Mouse (Mus musculus) forebrain, postnatal 0 days (tissue): ENCODE measurements around the gene Lyg2. TPM values are rescaled to one million over a fixed set of nuclear protein-coding genes. Genes with fewer than 3 reads are reported as not detected.

Source experiments
- ATAC-seq: fragments of 200-750 bp; cut with Nextera tagmentation; 2 replicates; pipeline ENCODE4 v1.8.0; 2017; ENCODE audit warnings: mild to moderate bottlenecking, moderate library complexity
- DNase-seq: peaks from one replicate; pipeline ENCODE4 v3.0.0-alpha.2; 2015
- H3K27ac ChIP-seq: fragments of 300-500 bp; sonication (generic); 2 replicates; pipeline ENCODE4 v1.5.1; 2014; ENCODE audit warnings: low read depth, mild to moderate bottlenecking, antibody characterized with exemption, low read length, moderate library complexity, mixed read lengths
- H3K27me3 ChIP-seq: fragments of 300-500 bp; sonication (generic); 2 replicates; pipeline ENCODE4 v1.6.1; 2014; ENCODE audit warnings: mild to moderate bottlenecking, low read length, mixed read lengths; ENCODE audit not compliant: insufficient read depth
- H3K36me3 ChIP-seq: fragments of 300-500 bp; sonication (generic); 2 replicates; pipeline ENCODE4 v1.6.1; 2014; ENCODE audit warnings: mild to moderate bottlenecking, moderate library complexity; ENCODE audit not compliant: insufficient read depth
- H3K4me1 ChIP-seq: fragments of 300-500 bp; sonication (generic); 2 replicates; pipeline ENCODE4 v1.6.1; 2014; ENCODE audit warnings: antibody characterized with exemption; ENCODE audit not compliant: insufficient read depth
- H3K4me2 ChIP-seq: fragments of 300-500 bp; sonication (generic); 2 replicates; pipeline ENCODE4 v1.6.1; 2014; ENCODE audit warnings: low read depth, mild to moderate bottlenecking, moderate library complexity
- H3K4me3 ChIP-seq: fragments of 300-500 bp; sonication (generic); 2 replicates; pipeline ENCODE4 v1.5.1; 2014; ENCODE audit warnings: low read depth, low read length, mixed read lengths
- H3K9ac ChIP-seq: fragments of 300-500 bp; sonication (generic); 2 replicates; pipeline ENCODE4 v1.6.1; 2014; ENCODE audit warnings: mild to moderate bottlenecking
- H3K9me3 ChIP-seq: fragments of 300-500 bp; sonication (generic); 2 replicates; pipeline ENCODE4 v1.6.1; 2016; ENCODE audit warnings: low read length
- CTCF ChIP-seq: sonication (generic); IDR thresholded peaks from 2 replicates; pipeline ENCODE4 v1.5.1; 2016; ENCODE audit warnings: antibody characterized with exemption, control low read depth, low read depth
- WGBS: fragments of 180-500 bp; shearing (Covaris S2); extraction: QIAGEN DNeasy Blood & Tissue Kit; methylation state at CpG from one replicate; pipeline ENCODE4 v1.1.7; 2014; 5-methylcytosine and 5-hydroxymethylcytosine counted together
- polyA plus RNA-seq: library from polyadenylated mRNA; unstranded; fragments of >200 nt; fragmentation: Nextera tagmentation; extraction: Ambion mirVana; gene quantifications from 2 replicates; pipeline ENCODE4 v1.2.1, GENCODE M21; 2015
- total RNA-seq: library from RNA; depleted of rRNA; stranded (reverse); fragments of >200 nt; gene quantifications from 2 replicates; pipeline ENCODE4 v1.2.3, GENCODE M21; 2014

Gene Lyg2
- total and polyA plus RNA-seq, 2 experiments from 2014 or later: 0.05 TPM; not detected in 1

DNA sequence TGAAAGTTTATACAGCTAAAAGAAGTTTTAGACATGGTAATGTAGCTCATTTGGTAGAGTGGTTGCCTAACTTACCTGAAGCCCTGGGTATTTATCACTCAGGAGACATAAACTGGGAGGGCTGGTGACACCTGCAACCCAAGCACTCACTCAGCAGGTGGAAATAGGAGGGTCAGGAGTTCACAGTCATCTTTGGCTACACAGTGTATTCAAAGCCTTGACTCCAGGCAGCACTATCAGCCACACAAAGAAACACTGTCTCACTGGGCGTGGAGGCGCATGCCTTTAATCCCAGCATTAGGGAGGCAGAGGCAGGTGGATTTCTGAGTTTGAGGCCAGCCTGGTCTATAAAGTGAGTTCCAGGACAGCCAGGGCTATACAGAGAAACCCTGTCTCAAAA is 3.5 kb downstream of the Lyg2 start:
- Histone ChIP-seq H3K27ac (no peak overlapping the region), H3K9me3 (no peaks in the 10 kb centered on the region), H3K4me2 (no peak overlapping the region), H3K9ac (no peak overlapping the region), H3K4me1 (no peaks in the 10 kb centered on the region), H3K27me3 (no peaks in the 10 kb centered on the region), H3K36me3 (no peaks in the 10 kb centered on the region), H3K4me3 (no peak overlapping the region)
- ATAC-seq: no peak
- TF ChIP-seq CTCF: no peak
- no peak for DNase-seq
- 81% methylated on average over 2 of the region's 2 CpGs for WGBS

DNA sequence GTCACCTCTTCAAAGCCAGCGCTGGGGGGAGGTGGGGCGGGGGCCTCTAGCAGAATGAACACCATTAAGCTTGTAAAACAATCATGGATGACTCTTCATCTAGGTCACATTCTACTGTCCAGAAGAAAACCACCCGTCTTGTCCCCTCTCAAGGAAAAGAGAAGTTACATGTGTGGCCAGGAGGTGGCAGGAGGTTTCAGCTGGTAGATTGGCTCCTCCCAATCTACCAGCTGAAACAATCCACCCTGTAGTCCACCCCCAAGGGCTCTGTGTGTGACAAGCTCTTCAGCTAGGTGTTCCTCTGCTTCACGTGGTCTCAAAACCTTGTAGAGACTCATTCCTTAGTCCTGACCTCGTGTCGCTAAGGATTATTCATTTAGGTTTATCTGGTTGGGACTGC is 13.1 kb downstream of the Lyg2 start:
- Histone ChIP-seq H3K9ac (no peak overlapping the region), H3K4me2 (no peak overlapping the region), H3K27ac (no peak overlapping the region), H3K27me3 (no peaks in the 10 kb centered on the region), H3K36me3 (peaks cover 23% of the 10 kb centered on the region), H3K9me3 (no peaks in the 10 kb centered on the region), H3K4me3 (no peak overlapping the region), H3K4me1 (no peaks in the 10 kb centered on the region)
- DNase-seq (peak; percentile 21), ATAC-seq (peak; percentile 58)
- peak; percentile 40 for TF ChIP-seq CTCF
- 40% methylated on average over 6 of the region's 6 CpGs for WGBS

DNA sequence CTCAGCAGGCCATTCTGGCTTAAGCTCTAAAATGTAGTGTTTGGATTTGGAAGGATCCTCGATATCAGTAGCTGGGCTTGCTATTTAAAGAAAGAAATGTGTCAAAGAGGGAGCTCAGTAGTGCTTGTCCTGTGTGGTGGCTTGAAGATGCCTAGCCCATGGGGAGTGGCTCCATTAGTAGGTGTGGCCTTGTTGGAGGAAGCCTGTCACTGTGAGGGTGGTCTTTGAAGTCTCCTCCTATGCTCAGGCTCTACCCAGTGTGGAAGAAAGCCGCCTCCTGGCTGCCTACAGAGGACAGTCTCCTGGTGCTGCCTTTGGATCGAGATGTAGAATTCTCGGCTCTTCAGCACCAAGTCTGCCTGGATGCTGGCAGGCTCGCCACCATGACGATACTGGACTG is 16.0 kb downstream of the Lyg2 start:
- TF ChIP-seq CTCF: no peak
- H3K9me3 ChIP-seq: no peaks in the 10 kb centered on the region
- no peak for DNase-seq
- H3K9ac ChIP-seq: no peak overlapping the region
- H3K4me3 ChIP-seq: no peak overlapping the region
- peaks cover 41% of the 10 kb centered on the region for H3K36me3 ChIP-seq
- ATAC-seq: no peak
- H3K27me3 ChIP-seq: no peaks in the 10 kb centered on the region
- no peak overlapping the region for H3K4me2 ChIP-seq
- H3K4me1 ChIP-seq: no peaks in the 10 kb centered on the region
- 50% methylated on average over 6 of the region's 6 CpGs for WGBS
- H3K27ac ChIP-seq: no peak overlapping the region

DNA sequence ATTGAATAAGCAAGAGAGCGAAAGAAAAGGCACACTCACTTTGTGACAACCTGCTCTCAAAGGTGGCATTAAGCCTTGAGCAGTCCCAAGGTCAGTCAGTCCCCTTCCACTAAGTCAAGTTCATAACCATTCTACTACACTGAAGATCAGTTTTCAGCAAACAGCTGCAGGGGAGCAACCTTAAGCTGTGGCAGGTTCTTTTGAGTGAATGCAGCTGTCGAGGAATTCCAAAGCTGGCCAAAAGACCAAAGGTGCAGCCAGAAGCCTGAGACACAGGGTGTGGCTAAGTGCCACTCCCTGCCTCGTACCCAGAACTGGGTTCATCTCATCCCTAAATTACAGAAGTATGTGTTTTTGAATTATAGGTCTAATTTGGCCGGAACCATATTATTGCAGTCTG is 16.5 kb downstream of the Lyg2 start:
- Histone ChIP-seq H3K9ac (no peak overlapping the region), H3K4me2 (no peak overlapping the region), H3K4me1 (no peaks in the 10 kb centered on the region), H3K27me3 (no peaks in the 10 kb centered on the region), H3K36me3 (peaks cover 45% of the 10 kb centered on the region), H3K4me3 (no peak overlapping the region), H3K27ac (no peak overlapping the region), H3K9me3 (no peaks in the 10 kb centered on the region)
- ATAC-seq (no peak), DNase-seq (no peak)
- WGBS: 88% methylated on average over 4 of the region's 4 CpGs
- TF ChIP-seq CTCF: no peak

DNA sequence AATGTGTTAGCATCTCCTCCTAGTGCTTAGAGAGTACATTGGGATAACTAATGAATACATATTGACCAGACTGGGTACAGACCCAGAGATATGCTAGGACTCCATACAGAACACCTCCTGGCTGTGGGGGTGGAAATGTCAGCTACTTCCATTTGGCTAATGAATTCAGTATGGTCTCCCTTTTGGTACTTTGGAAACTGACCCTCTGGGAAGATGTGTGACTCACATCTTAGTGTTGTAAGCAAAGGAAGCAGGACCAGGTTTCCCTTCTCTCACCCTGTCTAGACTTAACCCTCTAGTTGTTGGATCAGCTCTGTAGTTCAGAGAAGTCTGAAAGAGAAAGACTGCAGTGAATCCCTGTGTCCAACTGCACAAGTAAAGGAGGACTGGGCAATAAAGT is 21.7 kb downstream of the Lyg2 start:
- peaks cover under 1% of the 10 kb centered on the region; the same call in 1 of the 2 replicates for H3K4me1 ChIP-seq
- no peak for ATAC-seq
- DNase-seq: no peak
- no peak overlapping the region for H3K4me3 ChIP-seq
- H3K27me3 ChIP-seq: no peaks in the 10 kb centered on the region
- H3K36me3 ChIP-seq: peaks cover 39% of the 10 kb centered on the region
- TF ChIP-seq CTCF: no peak
- H3K9me3 ChIP-seq: no peaks in the 10 kb centered on the region
- H3K27ac ChIP-seq: no peak overlapping the region
- no peak overlapping the region for H3K9ac ChIP-seq
- no peak overlapping the region for H3K4me2 ChIP-seq

DNA sequence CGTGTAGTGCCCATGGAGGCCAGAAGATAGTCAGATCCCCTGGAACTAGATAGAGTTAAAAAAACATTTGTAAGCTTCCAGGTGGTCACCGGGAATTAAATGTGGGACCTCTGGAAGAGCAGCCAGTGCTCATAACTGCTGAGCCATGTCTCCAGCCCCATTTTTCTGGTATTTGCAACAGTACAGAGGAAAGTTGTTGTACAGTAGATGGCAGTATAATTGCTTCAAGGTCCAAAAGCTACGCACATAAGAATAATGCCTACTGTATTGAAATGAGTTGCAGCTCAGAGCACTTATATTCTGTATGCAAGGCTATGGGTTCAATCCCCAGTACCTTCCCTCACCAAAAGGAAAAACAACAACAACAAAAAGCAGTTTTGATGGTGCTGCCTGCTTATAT is 24.9 kb downstream of the Lyg2 start:
- DNase-seq (peak; percentile 31), ATAC-seq (peak; percentile 30; the same call in 1 of the 2 replicates)
- H3K4me2 ChIP-seq: peak overlapping the region; percentile 65
- WGBS: 54% methylated on average over 3 of the region's 3 CpGs
- H3K4me1 ChIP-seq: peaks cover 6% of the 10 kb centered on the region; the same call in 1 of the 2 replicates
- TF ChIP-seq CTCF: peak; percentile 62
- H3K36me3 ChIP-seq: peaks cover 18% of the 10 kb centered on the region; the same call in 1 of the 2 replicates
- H3K9ac ChIP-seq: no peak overlapping the region
- H3K27me3 ChIP-seq: no peaks in the 10 kb centered on the region
- peak overlapping the region; percentile 62 for H3K4me3 ChIP-seq
- no peaks in the 10 kb centered on the region for H3K9me3 ChIP-seq
- no peak overlapping the region for H3K27ac ChIP-seq

DNA sequence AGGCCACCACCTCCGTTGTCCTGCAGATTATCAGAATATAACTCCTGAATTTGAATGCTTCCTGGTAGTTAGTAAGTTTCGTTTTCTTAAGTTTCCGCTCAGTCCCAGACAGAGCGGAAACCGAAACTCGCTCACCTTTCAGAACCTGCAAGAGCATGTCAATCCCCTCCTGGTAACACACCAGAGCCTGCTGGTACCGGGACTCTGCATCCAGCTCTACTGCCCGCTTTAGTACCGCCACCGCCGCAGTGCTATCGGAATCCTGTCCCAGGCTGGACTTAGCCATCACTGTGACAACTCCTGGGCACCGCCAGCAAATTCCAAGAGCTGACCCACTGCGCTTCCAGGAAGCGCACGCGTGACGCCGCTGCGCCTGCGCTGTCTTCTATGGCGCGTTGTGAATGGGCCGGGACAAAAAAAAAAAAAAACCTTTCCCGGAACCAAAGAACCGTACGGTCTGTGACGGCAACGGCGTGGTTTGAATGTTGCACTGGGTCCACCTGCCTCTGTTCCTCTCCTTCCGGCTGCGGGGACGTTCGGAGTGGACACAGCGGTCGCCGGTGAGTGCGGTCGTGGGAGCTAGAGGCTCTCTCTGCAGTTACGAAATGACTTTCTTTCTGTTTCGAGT is 26.2 kb downstream of the Lyg2 start, which contains the start of the genes Mitd1 and Mrpl30:
Mitd1 (minus strand) TSS at position 387 of the 628 bp plus-strand sequence.
Mrpl30 (plus strand) TSS at position 453 of the 628 bp plus-strand sequence.
- DNase-seq: peak; percentile 95
- peak; percentile 97 for ATAC-seq
- H3K36me3 ChIP-seq: peaks cover 7% of the 10 kb centered on the region; the same call in 1 of the 2 replicates
- WGBS: under 1% methylated on average over 41 of the region's 41 CpGs
- peak within 1 kb of the TSS; percentile 63 for H3K9ac ChIP-seq
- no peaks in the 10 kb centered on the region for H3K9me3 ChIP-seq
- TF ChIP-seq CTCF: no peak
- peak within 1 kb of the TSS; percentile 57; the same call in 1 of the 2 replicates for H3K27ac ChIP-seq
- H3K4me2 ChIP-seq: peak within 1 kb of the TSS; percentile 65
- H3K4me1 ChIP-seq: peaks cover 6% of the 10 kb centered on the region; the same call in 1 of the 2 replicates
- H3K27me3 ChIP-seq: no peaks in the 10 kb centered on the region
- peak within 1 kb of the TSS; percentile 62 for H3K4me3 ChIP-seq
